Mouse (Mus musculus) erythroblast, embryonic 14.5 days (primary cell): ENCODE measurements around the gene Gzmm. TPM values are rescaled to one million over a fixed set of nuclear protein-coding genes. Genes with fewer than 3 reads are reported as not detected.

Experiments
- H3K27me3 ChIP-seq: 2 replicates; pipeline ENCODE4 v1.6.1; 2012; ENCODE audit warnings: inconsistent platforms; ENCODE audit not compliant: control insufficient read depth
- H3K36me3 ChIP-seq: 2 replicates; pipeline ENCODE4 v1.6.1; 2012; ENCODE audit warnings: mild to moderate bottlenecking, inconsistent platforms; ENCODE audit not compliant: control insufficient read depth
- H3K4me1 ChIP-seq: 2 replicates; pipeline ENCODE4 v1.6.1; 2012; ENCODE audit warnings: inconsistent platforms; ENCODE audit not compliant: control insufficient read depth
- H3K4me3 ChIP-seq: replicated peaks from 2 replicates; pipeline ENCODE3; 2012; ENCODE audit warnings: moderate library complexity, mild to moderate bottlenecking, inconsistent platforms
- H3K9me3 ChIP-seq: 2 replicates; pipeline ENCODE4 v1.6.1; 2012; ENCODE audit warnings: low read length, inconsistent platforms, mixed read lengths; ENCODE audit not compliant: control insufficient read depth
- GATA1 ChIP-seq: IDR thresholded peaks from 2 replicates; pipeline ENCODE4 v1.6.1; 2012; ENCODE audit warnings: low read length, inconsistent platforms, mixed read lengths
- TAL1 ChIP-seq: IDR thresholded peaks from 3 replicates; pipeline ENCODE4 v1.6.1; 2012; ENCODE audit warnings: low read length, inconsistent platforms, mixed read lengths
- polyA plus RNA-seq: library from polyadenylated mRNA; stranded (reverse); fragments of >175 nt; gene quantifications from 2 replicates; pipeline ENCODE4 v1.2.3, GENCODE M21; 2012

The Gzmm gene
- polyA plus RNA-seq, 1 experiment: 0.08 TPM

DNA sequence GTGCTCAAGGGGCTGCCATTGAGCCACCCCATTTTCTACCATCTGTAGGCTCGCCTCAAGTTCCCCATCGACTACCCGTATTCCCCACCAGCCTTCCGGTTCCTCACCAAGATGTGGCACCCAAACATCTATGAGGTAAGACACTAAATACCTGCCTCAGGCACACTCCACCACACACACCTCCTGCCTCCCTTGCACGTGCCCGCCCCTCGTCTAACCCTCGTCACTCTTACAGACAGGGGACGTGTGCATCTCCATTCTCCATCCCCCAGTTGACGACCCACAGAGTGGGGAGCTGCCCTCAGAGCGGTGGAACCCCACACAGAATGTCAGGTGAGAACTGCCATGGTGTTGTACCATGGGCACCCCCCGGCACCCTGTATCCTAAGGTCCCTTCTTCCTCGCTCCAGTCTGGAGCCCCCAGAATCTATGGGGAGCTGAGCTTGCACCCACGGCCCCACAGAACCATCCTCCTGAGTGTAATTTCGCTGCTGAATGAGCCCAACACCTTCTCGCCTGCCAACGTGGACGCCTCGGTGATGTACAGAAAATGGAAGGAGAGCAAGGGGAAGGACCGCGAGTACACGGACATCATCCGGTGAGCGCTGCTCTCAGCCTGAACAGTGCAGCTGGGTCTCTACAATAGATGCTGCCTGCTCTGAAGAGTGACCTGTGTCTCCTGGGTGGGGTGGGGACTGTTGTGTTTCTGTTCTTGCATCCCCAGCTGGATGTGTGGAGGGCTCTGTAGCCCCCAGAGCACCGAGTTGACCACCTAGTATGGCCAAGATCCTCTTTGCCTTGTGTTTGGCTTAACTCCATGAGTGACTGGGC, 3.8 kb upstream of the Gzmm start:
- H3K36me3 ChIP-seq: peaks cover 69% of the 10 kb centered on the region
- no peaks in the 10 kb centered on the region for H3K27me3 ChIP-seq
- H3K9me3 ChIP-seq: no peaks in the 10 kb centered on the region
- TF ChIP-seq TAL1 (no peak), GATA1 (no peak)
- H3K4me1 ChIP-seq: peaks cover 53% of the 10 kb centered on the region
- peak overlapping the region; percentile 88 for H3K4me3 ChIP-seq

DNA sequence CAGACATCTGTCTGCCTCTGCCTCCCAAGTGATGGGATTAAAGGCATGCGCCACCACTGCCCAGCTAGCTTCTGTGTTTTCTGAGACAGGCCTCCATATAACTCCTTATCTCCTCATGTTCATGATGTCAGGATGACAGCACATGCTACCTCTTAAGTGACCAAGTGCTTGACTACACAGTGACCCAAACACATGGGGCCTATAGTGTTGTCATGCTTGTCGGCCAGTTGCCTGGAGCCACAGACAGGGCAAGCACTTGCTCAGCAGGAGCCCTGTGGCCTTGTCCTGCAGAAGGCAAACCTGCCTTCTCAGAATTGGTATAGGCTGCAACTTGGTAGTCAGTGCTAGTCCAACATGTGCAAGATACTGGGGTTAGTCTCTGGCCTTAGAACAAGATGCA, 2.6 kb upstream of the Gzmm start:
- H3K27me3 ChIP-seq: no peaks in the 10 kb centered on the region
- no peaks in the 10 kb centered on the region for H3K9me3 ChIP-seq
- peaks cover 71% of the 10 kb centered on the region for H3K36me3 ChIP-seq
- H3K4me1 ChIP-seq: peaks cover 40% of the 10 kb centered on the region
- H3K4me3 ChIP-seq: no peak overlapping the region
- TF ChIP-seq GATA1 (no peak), TAL1 (no peak)

DNA sequence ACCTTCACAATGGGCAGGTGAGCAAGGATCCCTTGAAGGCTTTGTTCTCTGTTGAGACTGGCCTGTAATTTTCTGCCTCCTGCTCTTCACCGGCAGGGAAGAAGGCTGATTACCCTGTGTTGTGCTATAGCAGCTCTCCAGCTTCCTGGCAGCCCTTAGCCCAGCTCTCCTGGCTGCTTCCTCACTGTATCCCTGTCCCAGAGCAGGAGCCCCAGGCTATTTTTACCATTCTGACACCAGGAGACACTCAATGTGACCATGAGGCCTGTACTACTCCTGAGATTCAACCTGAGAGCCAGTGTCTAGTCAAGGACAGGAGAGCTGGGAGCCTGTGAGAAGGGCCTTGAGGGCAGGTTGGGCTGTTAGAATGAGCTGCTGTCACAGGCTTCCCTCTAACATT, 2.1 kb upstream of the Gzmm start:
- TF ChIP-seq TAL1 (no peak), GATA1 (no peak)
- H3K36me3 ChIP-seq: peaks cover 71% of the 10 kb centered on the region

DNA sequence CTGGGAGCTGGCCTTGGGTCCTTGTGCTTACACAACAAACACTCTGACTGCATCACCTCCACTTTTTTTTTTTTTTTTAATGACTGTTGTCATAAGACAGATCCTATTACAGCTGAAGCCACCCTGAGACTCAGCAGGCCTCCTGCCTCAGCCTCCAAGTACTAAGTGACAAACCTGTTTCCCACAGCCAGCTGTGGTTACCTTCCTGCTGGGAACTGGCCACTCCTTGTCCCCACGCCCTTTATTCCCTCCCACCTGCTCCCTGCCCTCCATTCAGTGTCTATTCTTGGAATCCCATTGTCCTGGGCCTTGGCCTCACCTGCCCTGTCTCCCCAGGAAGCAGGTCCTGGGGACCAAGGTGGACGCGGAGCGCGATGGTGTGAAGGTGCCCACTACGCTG, 1.3 kb upstream of the Gzmm start:
- TF ChIP-seq TAL1: no peak
- TF ChIP-seq GATA1: no peak
- H3K4me3 ChIP-seq: no peak overlapping the region
- H3K27me3 ChIP-seq: no peaks in the 10 kb centered on the region
- peaks cover 34% of the 10 kb centered on the region for H3K4me1 ChIP-seq
- H3K36me3 ChIP-seq: peaks cover 71% of the 10 kb centered on the region
- H3K9me3 ChIP-seq: peaks cover 7% of the 10 kb centered on the region

More for the DNA sequence above, 2.1 kb upstream of the Gzmm start:
- Histone ChIP-seq H3K27me3 (no peaks in the 10 kb centered on the region), H3K4me3 (no peak overlapping the region), H3K4me1 (peaks cover 36% of the 10 kb centered on the region), H3K9me3 (no peaks in the 10 kb centered on the region)

DNA sequence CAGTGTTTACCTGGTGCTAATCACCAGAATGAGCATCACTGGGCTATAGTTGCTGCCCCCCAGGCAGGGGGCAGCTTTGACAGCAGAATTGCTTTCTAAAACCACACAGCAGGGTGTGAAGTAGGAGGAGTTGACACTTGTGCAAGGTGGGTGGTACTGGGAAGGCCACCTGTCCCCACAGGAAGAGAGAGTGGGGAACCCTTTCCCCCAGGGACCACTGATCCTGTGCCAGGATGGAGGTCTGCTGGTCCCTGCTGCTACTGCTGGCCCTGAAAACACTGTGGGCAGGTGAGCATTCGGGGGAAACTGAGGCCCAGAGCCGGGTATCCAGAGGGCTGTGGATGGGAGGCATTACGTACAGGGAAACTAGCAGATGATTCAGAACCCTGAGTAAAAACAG, 358 bp downstream of the Gzmm start:
- no peak overlapping the region for H3K4me3 ChIP-seq
- H3K4me1 ChIP-seq: peaks cover 20% of the 10 kb centered on the region
- H3K27me3 ChIP-seq: no peaks in the 10 kb centered on the region
- TF ChIP-seq TAL1 (no peak), GATA1 (no peak)
- H3K36me3 ChIP-seq: peaks cover 60% of the 10 kb centered on the region
- peaks cover 8% of the 10 kb centered on the region for H3K9me3 ChIP-seq

DNA sequence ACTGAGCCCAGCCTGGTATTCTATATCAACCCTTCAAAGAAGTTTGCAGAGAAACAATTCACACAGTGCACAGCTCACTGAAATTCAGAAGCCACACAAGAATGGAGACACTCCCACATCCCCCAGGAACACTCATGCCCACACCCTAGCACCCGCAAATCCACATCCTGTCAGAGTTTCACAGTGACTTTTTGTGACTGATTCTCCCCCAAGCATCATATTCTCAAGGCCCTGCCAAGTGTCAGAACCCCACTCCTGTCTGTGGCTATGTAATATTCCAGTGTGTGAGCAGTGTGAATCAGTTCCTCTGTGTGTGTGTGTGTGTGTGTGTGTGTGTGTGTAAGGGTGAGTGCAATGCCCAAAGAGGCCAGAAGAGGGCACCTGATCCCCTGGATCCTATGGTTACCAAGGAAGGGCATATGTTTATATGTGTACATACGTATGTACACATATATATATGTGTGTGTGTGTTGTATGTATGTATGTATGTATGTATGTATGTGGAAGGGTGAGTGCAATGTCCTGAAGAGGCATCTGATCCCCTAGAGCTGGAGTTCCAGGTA, 3.2 kb downstream of the Gzmm start:
- peaks cover 6% of the 10 kb centered on the region for H3K4me1 ChIP-seq
- no peak overlapping the region for H3K4me3 ChIP-seq
- TF ChIP-seq GATA1 (no peak), TAL1 (no peak)
- peaks cover 8% of the 10 kb centered on the region for H3K9me3 ChIP-seq
- peaks cover 4% of the 10 kb centered on the region; the same call in 1 of the 2 replicates for H3K27me3 ChIP-seq
- peaks cover 31% of the 10 kb centered on the region for H3K36me3 ChIP-seq

DNA sequence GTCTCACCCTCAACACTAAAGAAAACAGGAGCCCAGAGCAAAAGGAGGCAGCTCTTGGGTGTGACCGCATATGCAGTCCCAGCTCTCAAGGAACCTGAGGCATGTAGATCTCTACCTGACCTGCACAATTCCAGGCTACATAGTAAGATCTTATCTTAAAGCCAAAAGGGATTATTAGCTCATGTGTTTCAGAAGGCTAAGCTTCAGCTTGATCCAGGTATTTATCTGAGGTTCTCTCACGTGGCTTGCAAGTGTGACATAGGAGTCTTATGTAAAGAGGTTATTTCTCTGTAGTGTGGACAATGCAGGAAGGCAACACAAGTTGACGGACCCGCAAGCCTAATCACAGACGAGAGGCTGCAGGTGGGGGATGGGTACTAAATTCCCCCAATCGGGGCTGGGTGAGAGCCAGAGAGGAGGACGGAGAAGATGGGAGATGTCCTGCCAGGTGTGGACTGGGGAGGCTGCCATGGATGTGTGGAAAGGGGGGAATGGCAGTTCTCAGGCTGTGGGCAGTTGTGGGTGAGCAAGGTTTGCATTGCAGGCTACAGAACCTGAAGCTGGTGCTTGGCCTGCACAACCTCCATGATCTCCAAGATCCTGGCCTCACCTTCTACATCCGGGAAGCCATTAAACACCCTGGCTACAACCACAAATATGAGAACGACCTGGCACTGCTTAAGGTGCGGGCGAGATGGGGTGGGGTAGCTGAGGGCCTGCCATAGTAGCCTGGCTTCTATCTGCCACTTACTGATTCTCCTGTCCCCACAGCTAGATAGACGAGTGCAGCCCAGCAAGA, 5.0 kb downstream of the Gzmm start:
- Histone ChIP-seq H3K27me3 (peaks cover 11% of the 10 kb centered on the region), H3K4me1 (peaks cover 6% of the 10 kb centered on the region), H3K9me3 (peaks cover 8% of the 10 kb centered on the region), H3K4me3 (no peak overlapping the region), H3K36me3 (peaks cover 14% of the 10 kb centered on the region)
- no peak for TF ChIP-seq TAL1
- TF ChIP-seq GATA1: no peak

DNA sequence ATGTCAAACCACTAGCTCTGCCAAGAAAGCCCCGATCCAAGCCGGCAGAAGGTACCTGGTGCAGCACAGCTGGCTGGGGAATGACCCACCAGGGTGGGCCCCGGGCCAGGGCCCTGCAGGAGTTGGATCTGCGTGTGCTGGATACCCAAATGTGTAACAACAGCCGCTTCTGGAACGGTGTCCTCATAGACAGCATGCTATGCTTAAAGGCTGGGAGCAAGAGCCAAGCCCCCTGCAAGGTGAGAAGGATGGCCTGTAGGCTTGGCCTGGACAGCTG, 5.5 kb downstream of the Gzmm start:
- Histone ChIP-seq H3K9me3 (peaks cover 8% of the 10 kb centered on the region), H3K4me1 (peaks cover 6% of the 10 kb centered on the region), H3K4me3 (no peak overlapping the region), H3K27me3 (peaks cover 12% of the 10 kb centered on the region), H3K36me3 (peaks cover 8% of the 10 kb centered on the region)
- TF ChIP-seq TAL1: no peak

DNA sequence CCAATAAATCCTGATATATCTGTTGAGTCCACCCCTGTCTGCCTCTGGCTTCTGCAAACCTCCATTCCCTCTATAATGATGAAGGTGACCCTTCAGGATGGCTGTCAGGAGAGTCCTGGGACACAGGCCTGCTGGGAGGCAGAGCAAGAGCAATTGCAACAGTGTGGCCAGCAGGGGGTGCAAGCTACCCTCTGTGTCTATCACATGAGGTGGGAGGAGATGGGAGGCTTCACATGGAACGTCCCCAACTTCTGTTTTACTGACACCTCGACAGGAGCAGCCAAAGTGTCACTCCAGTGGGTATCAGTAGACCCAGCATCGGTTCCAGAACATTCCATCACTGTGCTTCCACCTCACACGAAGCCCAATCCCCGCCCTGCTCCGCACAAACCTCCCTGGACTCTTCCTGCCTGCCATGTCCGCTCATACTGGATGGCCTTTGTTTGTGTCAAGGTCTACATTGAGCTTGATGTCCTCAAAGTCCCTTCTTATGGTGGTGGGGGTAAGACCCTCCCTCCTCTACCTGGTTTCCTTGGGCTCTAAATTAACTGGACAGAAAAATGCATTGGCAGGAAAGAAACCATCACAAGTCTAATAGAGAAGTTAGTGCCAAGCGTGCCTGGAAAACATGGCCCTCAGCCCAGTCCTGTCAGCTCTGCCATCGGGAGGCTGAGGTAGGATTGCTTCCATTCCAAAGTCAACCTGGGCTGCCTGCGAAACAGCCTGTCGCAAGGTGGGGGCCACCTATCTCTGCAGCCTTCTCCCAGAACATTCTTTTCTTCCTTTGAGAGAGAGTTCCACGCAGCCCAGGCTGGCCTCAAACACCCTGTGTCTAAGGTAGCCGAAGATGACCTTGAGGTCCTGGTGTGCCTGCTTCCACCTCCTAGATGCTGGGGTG, 6.7 kb downstream of the Gzmm start:
- Histone ChIP-seq H3K9me3 (peaks cover 8% of the 10 kb centered on the region), H3K36me3 (peaks cover 2% of the 10 kb centered on the region), H3K4me1 (peaks cover 6% of the 10 kb centered on the region), H3K4me3 (no peak overlapping the region), H3K27me3 (peaks cover 12% of the 10 kb centered on the region)
- TF ChIP-seq TAL1 (no peak), GATA1 (no peak)
